Mouse (Mus musculus) spleen, embryonic (tissue): ENCODE measurements around the gene Nmnat3.

Experiments used
- CTCF ChIA-PET: fragments of 350-600 bp; sonication (Branson Sonifier 250); formaldehyde crosslinking; loops from one replicate; lab custom pipeline; 2022; lab: Charles Lee

Nmnat3 gene

GRCm38 (mm10) chr9:98420666-98421065 is 133.4 kb downstream of the Nmnat3 start:
- CTCF ChIA-PET = no interaction called here

GRCm38 (mm10) chr9:98421903-98422302 is 134.7 kb downstream of the Nmnat3 start:
- CTCF ChIA-PET = no interaction called here

- CTCF ChIA-PET = no interaction called here
These were observed 135.4 kb downstream of the Nmnat3 start, which contains the start of gene Rbp1 for GRCm38 (mm10) chr9:98422656-98423055. Gene Rbp1 (plus strand): TSS chr9:98422961.

DNA sequence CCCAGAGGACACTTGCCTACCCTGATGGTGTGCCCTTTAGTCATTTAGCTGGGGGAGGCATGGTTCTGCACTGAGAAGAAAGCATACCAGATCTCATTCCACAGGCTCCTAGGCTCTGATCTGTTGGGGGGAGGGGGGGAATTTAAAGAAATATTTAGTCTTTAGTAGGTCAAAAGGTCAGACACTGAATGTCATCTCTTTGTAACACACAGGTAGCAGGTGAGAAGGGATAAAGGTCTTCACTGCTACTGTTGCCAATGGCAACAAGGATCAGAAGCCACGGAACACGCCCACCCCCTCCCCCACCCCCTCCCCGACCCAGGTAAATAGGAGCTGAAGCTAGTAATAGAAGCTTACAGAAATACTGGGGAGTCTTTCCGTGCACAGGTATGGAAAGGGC is 136.5 kb downstream of the Nmnat3 start:
- CTCF ChIA-PET = no interaction called here

GRCm38 (mm10) chr9:98424291-98424690 is 137.1 kb downstream of the Nmnat3 start:
- CTCF ChIA-PET = no interaction called here

DNA sequence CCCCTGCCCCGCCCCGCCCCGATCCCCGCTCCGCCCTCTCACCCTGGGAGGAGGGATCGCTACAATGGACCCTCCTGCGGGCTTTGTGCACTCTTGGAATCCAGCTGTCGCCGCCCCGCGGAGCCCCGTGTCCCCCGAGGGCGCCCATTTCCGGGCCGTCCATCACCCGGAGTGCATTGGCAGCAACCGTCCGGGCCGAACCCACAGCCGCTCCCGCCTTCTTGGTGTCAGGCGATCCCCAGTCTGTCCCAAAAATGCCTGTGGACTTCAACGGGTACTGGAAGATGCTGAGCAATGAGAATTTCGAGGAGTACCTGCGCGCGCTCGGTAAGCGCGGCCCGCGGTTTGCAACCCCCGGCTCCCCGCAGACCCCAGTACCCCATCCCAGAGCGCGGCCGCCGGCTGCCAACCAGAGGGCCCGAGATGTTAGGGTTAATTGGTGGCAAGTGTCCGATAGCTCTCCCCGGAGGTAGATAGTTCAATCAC is 137.5 kb downstream of the Nmnat3 start:
- CTCF ChIA-PET = no interaction called here

DNA sequence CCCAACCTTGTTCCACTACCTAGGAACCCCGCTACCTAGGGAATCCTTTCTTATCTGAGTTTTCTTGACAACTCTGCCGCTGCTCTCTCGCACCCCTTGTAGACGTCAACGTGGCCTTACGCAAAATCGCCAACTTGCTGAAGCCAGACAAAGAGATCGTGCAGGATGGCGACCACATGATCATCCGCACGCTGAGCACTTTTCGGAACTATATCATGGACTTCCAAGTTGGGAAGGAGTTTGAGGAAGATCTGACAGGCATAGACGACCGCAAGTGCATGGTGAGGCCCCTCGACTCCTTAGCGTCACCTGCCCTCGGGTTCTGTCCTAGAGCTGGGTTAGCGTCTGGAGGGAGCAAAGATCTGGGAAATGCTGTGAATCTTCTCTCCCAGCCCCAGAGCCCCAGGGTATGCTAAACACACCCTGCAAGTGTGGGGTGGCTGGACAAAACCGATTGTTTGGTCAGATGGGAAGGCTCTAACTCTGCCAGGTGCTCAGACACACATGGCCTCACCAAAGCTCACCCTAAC is 138.2 kb downstream of the Nmnat3 start:
- CTCF ChIA-PET = no interaction called here

DNA sequence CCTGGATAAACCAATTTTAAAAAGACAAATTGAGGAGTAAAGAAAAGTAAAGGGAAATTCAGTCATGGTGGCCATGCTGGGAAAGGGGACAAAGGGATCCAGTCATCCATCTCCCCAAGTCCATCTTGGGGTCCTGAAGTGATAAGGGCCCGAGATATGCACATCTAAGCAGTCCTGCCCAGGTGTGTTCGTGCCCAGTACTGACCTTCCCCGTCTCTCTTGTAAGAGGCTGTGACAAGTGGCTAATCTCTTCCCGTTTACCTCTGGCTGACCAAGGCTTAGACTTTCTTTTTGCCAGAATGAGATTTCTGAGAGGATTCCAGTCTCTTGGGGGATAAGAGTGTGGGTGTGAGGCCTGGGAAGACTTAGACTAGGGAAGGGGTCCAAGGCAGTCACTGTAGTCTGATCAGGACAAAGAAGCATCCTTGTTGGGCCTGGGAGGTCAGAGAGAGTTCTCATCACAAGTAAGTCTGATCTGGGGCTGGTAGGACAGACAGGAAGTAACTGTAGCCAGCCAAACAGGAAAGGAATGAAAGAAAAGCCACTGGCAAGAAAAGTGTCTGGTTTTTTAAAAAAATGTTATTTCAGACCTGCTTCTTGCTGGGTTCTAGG is 140.8 kb downstream of the Nmnat3 start:
- CTCF ChIA-PET = no interaction called here

DNA sequence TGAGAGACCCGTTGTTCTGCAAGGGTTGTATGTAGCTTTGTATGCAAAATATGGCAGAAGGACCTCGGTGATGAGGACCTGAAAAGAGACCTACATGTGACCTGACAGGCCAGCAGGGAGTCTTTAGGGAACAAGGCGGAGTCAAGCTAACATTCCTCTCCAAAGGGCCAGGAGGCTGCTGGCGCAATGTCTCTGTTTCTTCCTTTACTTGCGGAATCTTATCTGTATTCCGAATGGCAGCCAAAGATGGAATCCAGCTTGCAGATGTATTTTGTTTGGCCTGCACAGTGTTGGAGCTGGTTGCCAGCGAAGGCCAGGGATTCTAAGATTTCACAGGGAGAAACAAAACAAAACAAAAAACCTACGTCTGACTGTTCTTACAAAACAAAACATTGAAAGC is 141.5 kb downstream of the Nmnat3 start:
- CTCF ChIA-PET = no interaction called here

DNA sequence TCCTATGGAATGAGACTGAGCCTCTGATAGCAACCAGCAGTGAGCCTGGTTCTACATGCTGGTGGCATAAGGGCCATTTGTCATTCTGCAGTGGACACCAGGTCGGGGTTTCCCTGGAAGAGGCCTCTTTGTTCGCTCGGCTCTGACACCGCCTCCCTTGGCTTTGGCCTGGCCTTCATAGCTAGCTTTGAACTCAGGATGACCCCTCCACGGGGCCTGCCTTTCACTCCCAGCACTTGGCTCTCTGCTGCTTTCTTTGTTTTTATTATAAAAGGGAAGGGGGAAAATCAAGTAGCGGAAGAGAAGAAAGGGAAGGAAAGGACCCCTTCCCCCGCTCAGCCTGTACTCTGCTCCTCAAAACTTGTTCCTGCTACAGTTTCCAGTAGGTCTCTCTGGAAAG is 142.6 kb downstream of the Nmnat3 start:
- CTCF ChIA-PET = no interaction called here

DNA sequence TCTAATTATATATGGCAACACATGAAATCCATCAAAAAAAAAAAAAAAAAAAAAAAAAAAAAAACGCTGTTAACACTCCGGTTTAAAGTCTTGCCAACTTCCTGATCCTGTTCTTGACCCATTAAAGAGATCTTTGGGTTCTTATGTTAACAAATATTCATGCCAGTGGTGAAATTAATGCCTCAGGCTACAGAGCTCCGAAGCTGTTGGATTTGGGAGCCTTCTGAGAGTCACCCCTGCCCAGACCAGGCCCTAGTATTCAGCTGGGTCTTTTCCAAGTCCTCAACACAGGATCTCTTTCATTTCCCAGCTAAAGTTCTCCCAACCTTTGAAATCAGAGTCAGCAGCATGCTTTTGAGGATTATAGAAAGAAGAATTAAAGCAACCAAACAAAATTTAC is 143.3 kb downstream of the Nmnat3 start:
- CTCF ChIA-PET = no interaction called here

- CTCF ChIA-PET = no interaction called here
These were observed 145.8 kb downstream of the Nmnat3 start for GRCm38 (mm10) chr9:98433021-98433420.

DNA sequence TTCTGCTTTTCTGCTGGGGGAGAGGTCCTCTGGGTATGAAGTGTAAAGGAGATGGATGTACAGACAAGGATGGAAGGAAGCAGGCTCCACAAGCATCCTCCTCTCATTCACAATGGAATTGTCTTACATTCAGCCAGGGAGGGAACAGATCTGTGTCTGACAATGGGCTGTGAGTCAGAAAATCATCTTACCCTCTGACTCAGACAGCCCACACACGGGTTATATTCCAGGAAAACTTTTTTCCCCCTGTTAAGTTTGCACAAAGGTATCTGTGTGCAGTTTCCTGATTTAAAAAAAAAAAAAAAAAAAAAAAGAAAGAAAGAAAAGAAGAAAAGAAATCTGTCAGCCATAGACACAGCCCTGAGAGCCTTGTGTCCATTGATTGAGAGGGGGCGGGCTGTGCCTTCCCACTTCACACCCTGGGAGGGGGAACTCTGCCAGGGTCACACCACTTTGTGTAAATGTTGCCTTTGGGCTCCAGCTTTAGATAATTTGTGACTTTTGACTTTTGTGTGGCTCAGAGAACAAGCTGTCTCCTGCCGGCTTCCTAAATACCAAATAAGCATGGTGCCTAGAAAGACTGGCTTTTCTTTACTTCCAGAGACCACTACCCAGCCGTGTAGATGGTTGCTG is 146.8 kb downstream of the Nmnat3 start:
- CTCF ChIA-PET = no interaction called here

DNA sequence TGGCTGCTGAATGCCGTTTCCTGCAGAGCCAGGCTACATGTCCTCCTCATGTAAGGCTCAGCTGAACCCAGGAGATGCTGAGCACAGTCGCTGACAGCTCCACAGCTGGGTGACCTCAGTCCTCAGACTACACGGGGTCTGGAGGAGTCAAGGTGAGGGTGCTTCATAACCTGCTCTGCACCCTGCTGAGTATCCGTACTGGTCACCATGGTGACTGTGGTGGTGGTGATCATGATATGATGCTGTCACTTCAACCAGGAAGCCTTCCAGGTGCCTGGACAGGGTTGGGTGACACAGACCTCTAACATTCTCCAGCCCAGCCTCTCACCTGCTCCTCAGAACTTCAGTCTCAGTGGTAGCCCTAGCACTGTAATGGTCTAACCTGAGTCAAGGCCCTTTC is 150.6 kb downstream of the Nmnat3 start:
- CTCF ChIA-PET = no interaction called here

GRCm38 (mm10) chr9:98439091-98439490 is 151.9 kb downstream of the Nmnat3 start:
- CTCF ChIA-PET = no interaction called here

DNA sequence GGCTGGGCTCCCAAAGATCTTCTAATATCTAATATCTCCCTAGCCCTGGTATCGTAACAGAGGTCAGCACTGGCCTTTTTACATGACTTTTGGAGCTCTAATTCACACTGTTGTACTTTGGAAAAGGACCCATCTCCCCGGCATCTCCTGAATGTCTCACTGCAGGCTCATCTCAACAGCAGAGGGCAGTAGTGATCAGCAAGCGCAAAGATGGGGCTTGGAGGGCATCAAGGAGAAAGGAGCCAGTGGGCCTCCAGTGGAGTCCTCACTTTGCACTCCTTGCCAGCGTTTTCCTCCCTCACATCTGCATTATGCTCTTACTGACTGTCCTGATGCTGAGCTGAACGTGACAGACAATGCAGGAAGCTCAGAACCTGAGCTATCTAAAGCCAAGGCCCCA is 155.4 kb downstream of the Nmnat3 start:
- CTCF ChIA-PET = no interaction called here

GRCm38 (mm10) chr9:98445359-98446149 is 158.3 kb downstream of the Nmnat3 start:
- CTCF ChIA-PET = no interaction called here

DNA sequence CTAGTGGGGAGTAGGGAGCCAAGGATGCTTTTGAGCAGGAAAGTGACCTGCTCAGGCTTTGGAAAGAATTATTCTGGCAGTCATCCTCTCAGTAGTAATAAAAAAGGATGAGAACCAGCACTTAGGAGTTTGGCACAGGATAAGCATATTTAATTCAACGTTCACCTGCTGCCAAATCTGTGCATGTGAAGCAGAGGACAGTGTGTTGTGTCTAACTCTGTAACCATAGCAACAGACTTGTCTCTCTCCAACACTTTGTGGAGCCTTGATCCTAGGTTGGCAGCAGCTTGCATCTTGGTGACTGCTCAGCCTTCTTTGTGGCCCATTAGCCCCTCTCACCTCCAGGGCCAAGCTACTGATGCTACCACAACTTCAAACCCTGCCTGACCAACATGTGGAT is 163.7 kb downstream of the Nmnat3 start:
- CTCF ChIA-PET = no interaction called here

DNA sequence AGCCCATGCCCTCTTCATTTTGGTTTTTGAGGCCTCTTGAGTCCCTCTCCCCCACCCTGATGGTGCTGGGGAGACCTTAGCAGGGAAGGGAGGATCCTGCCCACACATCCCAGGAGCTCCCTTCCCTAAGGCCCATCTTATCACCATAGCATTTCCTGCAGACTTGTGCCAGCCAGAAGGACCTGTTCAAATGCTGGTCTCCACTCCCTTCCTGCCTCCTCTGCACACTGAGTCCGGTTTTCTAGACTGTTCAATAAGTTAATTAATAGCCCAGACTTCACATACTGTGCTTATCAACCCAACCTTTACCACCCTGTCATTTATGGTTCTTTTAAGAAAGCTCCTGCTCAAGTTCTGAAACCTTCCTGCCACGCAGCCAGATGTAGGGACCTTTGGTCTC is 179.5 kb downstream of the Nmnat3 start:
- CTCF ChIA-PET = no interaction called here
